Mouse (Mus musculus): ENCODE data around the gene Wbp1. TPM values are rescaled to one million over a fixed set of nuclear protein-coding genes. Genes with fewer than 3 reads are reported as not detected.
A peak's percentile ranks its signal among the peaks of the same experiment; 100 is the strongest.

The Wbp1 gene
- total and polyA plus RNA-seq, 3 experiments, result 19.3 to 27.5 (median 24.1) TPM

DNA sequence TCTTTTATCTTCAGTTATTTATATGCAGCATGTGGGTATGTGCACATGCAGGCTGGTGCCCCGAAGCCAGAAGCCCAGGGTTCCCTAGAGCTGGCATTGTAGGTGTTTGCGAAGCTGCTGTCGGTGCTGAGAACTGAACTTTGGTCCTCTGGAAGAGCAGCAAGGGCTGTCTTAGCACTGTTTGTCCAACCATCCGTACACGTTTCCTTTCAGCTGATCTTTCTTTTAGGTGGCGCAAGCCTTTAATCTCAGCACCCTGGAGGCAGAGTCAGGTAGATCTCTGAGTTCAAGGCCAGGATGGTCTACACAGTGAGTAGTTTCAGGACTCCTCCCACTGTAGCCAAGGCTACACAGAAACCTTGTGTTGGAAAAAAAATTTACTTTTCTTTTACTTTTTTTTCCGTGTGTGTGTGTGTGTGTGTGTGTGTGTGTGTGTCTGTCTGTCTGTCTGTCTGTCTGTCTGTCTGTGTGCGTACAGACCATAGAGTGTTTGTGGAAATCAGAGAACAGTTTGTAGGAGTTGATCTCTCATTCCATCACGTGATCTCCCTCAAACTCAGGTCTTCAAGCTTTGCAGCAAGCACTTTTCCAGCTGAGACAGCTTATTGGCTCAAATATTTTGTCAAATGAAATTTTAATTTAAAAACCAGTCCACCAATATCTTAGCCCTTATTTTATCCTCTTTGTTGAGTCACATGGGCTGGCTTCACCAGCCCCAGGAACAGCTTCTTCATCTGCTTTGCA, 11.0 kb upstream of the Wbp1 start:
- H3K36me3 ChIP-seq (replicated peaks in 1 of 2; ENCODE audit: control insufficient read depth in 1 of 2, insufficient read depth in 1 of 2, low read length in 1 of 2), result no peaks in the 10 kb centered on the region
- no peaks in the 10 kb centered on the region for H3K9me3 ChIP-seq (replicated peaks; ENCODE audit: low read length)
- dilution Hi-C loops (cut with MboI; ENCODE audit: extremely low pct_ligation_motif_present, extremely low pct_unique_long_range_greater_than_20kb, low sequenced_read_pairs), result no loop called here
- no peak overlapping the region for H3K4me3 ChIP-seq (replicated peaks in 1 of 3; ENCODE audit: low read depth in 2 of 3, low read length in 2 of 3, poor library complexity in 1 of 3)
- TF ChIP-seq ZNF384 (IDR thresholded peaks at IDR 0.05; ENCODE audit: low read depth, low read length) (no peak), USF2 (conservative IDR thresholded peaks at IDR 0.05; ENCODE audit: low read depth, low read length) (no peak), PAX5 (IDR thresholded peaks at IDR 0.05; ENCODE audit: low read length) (no peak)
- H3K4me1 ChIP-seq (ENCODE audit: control insufficient read depth in 1 of 2, insufficient read depth in 2 of 2), result peaks cover 1 to 23% of the 10 kb centered on the region in 2 experiments; a peak in 3 of 4 replicates
- H3K27me3 ChIP-seq (replicated peaks), result no peaks in the 10 kb centered on the region
- no peak overlapping the region for H3K4me2 ChIP-seq (ENCODE audit: insufficient read depth, low read depth, poor library complexity, severe bottlenecking)
- no peak overlapping the region for H3K27ac ChIP-seq (ENCODE audit: insufficient read depth, low read depth)
- in situ Hi-C loops (cut with MboI; ENCODE audit: low pct_ligation_motif_present, low pct_unique_long_range_greater_than_20kb, low sequenced_read_pairs), result no loop called here
- DNase-seq (ENCODE audit: extremely low read depth), result no peak
- no peaks in the 10 kb centered on the region for H3K79me2 ChIP-seq (replicated peaks; ENCODE audit: control insufficient read depth, extremely low read depth, insufficient read depth, poor library complexity, severe bottlenecking)
- H3K9ac ChIP-seq (ENCODE audit: insufficient read depth, low read depth), result no peak overlapping the region

DNA sequence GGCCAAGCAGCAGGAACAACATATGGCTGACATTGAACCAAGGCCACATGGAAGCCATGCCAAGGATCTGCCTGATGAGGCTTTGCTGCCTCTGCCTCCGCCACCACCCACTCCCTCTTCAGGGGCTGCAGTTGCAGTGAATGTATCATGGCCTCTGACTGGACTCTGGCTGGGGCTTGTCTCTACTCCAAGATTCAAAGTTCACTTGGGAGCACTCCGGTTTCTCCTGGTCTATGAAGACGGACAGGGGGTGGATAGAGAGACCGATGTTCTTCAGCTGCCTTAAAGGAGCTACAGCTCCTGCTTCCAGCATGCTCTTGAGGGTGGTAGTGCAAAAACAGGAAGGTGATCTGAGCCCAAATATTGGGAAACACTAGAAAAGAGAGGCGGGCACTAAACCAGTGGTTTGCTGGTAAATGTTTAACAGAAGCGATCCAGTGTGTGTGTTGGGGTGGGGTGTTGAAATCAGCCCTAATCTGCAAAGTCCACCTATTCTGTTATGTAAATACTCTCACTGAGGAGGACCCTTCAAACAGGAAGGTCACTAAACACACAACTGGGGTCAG, 10.2 kb upstream of the Wbp1 start:
- Histone ChIP-seq H3K4me3 (replicated peaks in 1 of 3; ENCODE audit: low read depth in 2 of 3, low read length in 2 of 3, poor library complexity in 1 of 3) (no peak overlapping the region), H3K9me3 (replicated peaks; ENCODE audit: low read length) (no peaks in the 10 kb centered on the region), H3K4me1 (ENCODE audit: control insufficient read depth in 1 of 2, insufficient read depth in 2 of 2) (peaks cover 0 to 18% of the 10 kb centered on the region in 2 experiments; a peak in 2 of 4 replicates), H3K27me3 (replicated peaks) (no peaks in the 10 kb centered on the region), H3K36me3 (replicated peaks in 1 of 2; ENCODE audit: control insufficient read depth in 1 of 2, insufficient read depth in 1 of 2, low read length in 1 of 2) (no peaks in the 10 kb centered on the region), H3K27ac (ENCODE audit: insufficient read depth, low read depth) (no peak overlapping the region), H3K79me2 (replicated peaks; ENCODE audit: control insufficient read depth, extremely low read depth, insufficient read depth, poor library complexity, severe bottlenecking) (no peaks in the 10 kb centered on the region), H3K9ac (ENCODE audit: insufficient read depth, low read depth) (no peak overlapping the region), H3K4me2 (ENCODE audit: insufficient read depth, low read depth, poor library complexity, severe bottlenecking) (no peak overlapping the region)
- dilution Hi-C loops (cut with MboI; ENCODE audit: extremely low pct_ligation_motif_present, extremely low pct_unique_long_range_greater_than_20kb, low sequenced_read_pairs) (no loop called here), in situ Hi-C loops (cut with MboI; ENCODE audit: low pct_ligation_motif_present, low pct_unique_long_range_greater_than_20kb, low sequenced_read_pairs) (no loop called here)
- TF ChIP-seq MYC (IDR thresholded peaks at IDR 0.05; ENCODE audit: low read depth, low read length) (no peak), ZNF384 (IDR thresholded peaks at IDR 0.05; ENCODE audit: low read depth, low read length) (no peak), NRF1 (IDR thresholded peaks at IDR 0.05; ENCODE audit: low read depth, low read length) (no peak)
- no peak for DNase-seq (ENCODE audit: extremely low read depth)

DNA sequence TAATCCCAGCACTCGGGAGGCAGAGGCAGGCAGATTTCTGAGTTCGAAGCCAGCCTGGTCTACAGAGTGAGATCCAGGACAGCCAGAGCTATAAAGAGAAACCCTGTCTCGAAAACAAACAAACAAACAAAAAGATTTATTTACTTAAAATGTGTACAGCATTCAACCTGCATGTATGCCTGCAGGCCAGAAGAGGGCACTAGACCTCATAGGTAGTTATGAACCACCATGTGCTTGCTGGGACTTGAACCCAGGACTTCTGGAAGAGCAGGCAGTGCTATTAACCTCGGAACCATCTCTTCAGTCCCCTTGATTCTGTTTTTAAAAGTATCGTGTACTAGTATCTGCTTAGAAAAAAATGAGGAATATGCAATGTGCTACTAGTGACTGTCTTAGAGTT, 6.1 kb upstream of the Wbp1 start:
- Histone ChIP-seq H3K79me2 (replicated peaks; ENCODE audit: control insufficient read depth, extremely low read depth, insufficient read depth, poor library complexity, severe bottlenecking) (no peaks in the 10 kb centered on the region), H3K27me3 (replicated peaks) (no peaks in the 10 kb centered on the region), H3K36me3 (replicated peaks in 1 of 2; ENCODE audit: control insufficient read depth in 1 of 2, insufficient read depth in 1 of 2, low read length in 1 of 2) (peaks cover 2 to 8% of the 10 kb centered on the region in 2 experiments), H3K4me2 (ENCODE audit: insufficient read depth, low read depth, poor library complexity, severe bottlenecking) (no peak overlapping the region), H3K27ac (ENCODE audit: insufficient read depth, low read depth) (no peak overlapping the region), H3K4me3 (replicated peaks in 1 of 3; ENCODE audit: low read depth in 2 of 3, low read length in 2 of 3, poor library complexity in 1 of 3) (no peak overlapping the region), H3K9ac (ENCODE audit: insufficient read depth, low read depth) (no peak overlapping the region), H3K4me1 (ENCODE audit: control insufficient read depth in 1 of 2, insufficient read depth in 2 of 2) (peaks cover 2 to 25% of the 10 kb centered on the region in 2 experiments), H3K9me3 (replicated peaks; ENCODE audit: low read length) (no peaks in the 10 kb centered on the region)
- in situ Hi-C loops (cut with MboI; ENCODE audit: low pct_ligation_motif_present, low pct_unique_long_range_greater_than_20kb, low sequenced_read_pairs), result no loop called here
- DNase-seq (ENCODE audit: extremely low read depth), result no peak
- no peak for TF ChIP-seq HCFC1 (IDR thresholded peaks at IDR 0.05; ENCODE audit: low read depth, low read length)
- peak; percentile 16 to 21; a peak in 2 of 4 replicates for TF ChIP-seq CTCF (conservative IDR thresholded peaks at IDR 0.05 in 1 of 2, IDR thresholded peaks at IDR 0.05 in 1 of 2; ENCODE audit: low read depth in 2 of 2, low read length in 2 of 2)
- dilution Hi-C loops (cut with MboI; ENCODE audit: extremely low pct_ligation_motif_present, extremely low pct_unique_long_range_greater_than_20kb, low sequenced_read_pairs), result no loop called here
